Mouse (Mus musculus) limb, embryonic 10.5 days (tissue): ENCODE data around the gene Serpina3n. TPM values are rescaled to one million over a fixed set of nuclear protein-coding genes. Genes with fewer than 3 reads are reported as not detected.
"Not testable (repeated sequence)": the region's sequence is repeated elsewhere in the genome, so short reads cannot be mapped to it uniquely, and the experiment has no call there.

Experiments used
- DNase-seq: peaks from one replicate; pipeline ENCODE4 v3.0.0-alpha.2; 2017; ENCODE audit warnings: low spot score
- H3K27ac ChIP-seq: fragments of 300-500 bp; sonication (generic); 2 replicates; pipeline ENCODE4 v1.5.1; 2016; ENCODE audit warnings: mild to moderate bottlenecking
- H3K27me3 ChIP-seq: fragments of 300-500 bp; sonication (generic); 2 replicates; pipeline ENCODE4 v1.6.1; 2016; ENCODE audit warnings: low read depth, mild to moderate bottlenecking; ENCODE audit not compliant: poor library complexity, severe bottlenecking
- H3K36me3 ChIP-seq: fragments of 300-500 bp; sonication (generic); 2 replicates; pipeline ENCODE4 v1.6.1; 2016; ENCODE audit warnings: mild to moderate bottlenecking, moderate library complexity
- H3K4me1 ChIP-seq: fragments of 300-500 bp; sonication (generic); 2 replicates; pipeline ENCODE4 v1.6.1; 2016
- H3K4me3 ChIP-seq: fragments of 300-500 bp; sonication (generic); 2 replicates; pipeline ENCODE4 v1.5.1; 2016; ENCODE audit warnings: mild to moderate bottlenecking, moderate library complexity
- H3K9me3 ChIP-seq: fragments of 300-500 bp; sonication (generic); replicated peaks from 2 replicates; pipeline ENCODE4 v1.6.1; 2016; ENCODE audit warnings: mild to moderate bottlenecking
- WGBS: fragments of 180-500 bp; shearing (Covaris S2); methylation state at CpG from one replicate; pipeline ENCODE4 v1.1.7; 2016; 5-methylcytosine and 5-hydroxymethylcytosine counted together
- polyA plus RNA-seq: library from polyadenylated mRNA; unstranded; fragments of >200 nt; fragmentation: Nextera tagmentation; extraction: Ambion mirVana; gene quantifications from 2 replicates; pipeline ENCODE4 v1.2.1, GENCODE M21; 2016

Serpina3n gene
- polyA plus RNA-seq, 1 experiment from 2014 or later, result not detected

DNA sequence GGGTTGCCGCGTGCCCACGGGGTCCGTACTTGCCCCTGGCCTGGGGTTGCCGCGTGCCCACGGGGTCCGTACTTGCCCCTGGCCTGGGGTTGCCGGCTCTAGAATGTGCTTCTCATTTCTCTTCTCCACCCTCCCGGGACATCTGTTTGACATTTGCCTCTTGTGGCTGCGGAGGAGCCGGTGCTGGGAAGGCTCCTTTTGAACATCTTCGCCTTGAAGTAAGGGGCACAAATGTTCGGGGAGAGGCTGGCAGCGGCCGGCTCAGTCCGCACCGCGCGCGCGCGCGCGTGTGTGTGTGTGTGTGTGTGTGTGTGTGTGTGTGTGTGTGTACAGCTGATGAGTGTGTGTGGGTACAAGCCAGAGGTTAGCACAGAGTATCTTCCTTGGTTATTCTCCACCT, 40.5 kb downstream of the Serpina3n start:
- Histone ChIP-seq H3K27me3 (peaks cover 39% of the 10 kb centered on the region), H3K4me1 (peaks cover 29% of the 10 kb centered on the region), H3K27ac (0 out of 2 replicates have a peak overlapping the region, but pooled peaks have one; percentile 8)
- DNase-seq, result peak; percentile 53
- not testable (repeated sequence) for H3K9me3 ChIP-seq, H3K4me3 ChIP-seq, H3K36me3 ChIP-seq
- WGBS, result 57% methylated on average over 25 of the region's 25 CpGs

DNA sequence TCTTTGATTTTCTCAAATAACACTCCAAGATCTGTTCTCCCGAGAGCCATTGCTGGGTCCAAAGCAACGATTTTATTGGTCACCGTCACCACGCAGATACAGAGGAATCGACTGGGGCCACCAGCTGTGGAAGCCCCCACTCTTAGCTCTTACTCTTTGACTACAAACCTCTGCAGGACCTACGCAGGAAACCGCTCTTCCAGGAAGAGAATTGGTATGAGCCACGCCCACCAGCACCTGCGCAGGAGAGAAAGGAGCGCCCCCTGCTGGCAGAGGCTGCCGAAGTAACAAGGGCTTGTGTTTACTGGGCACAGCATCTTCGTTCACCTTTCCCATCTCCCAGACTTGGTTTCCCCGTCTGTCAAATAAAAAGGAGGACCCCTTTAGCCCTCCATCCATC, 41.6 kb downstream of the Serpina3n start:
- peaks cover 38% of the 10 kb centered on the region for H3K27me3 ChIP-seq

DNA sequence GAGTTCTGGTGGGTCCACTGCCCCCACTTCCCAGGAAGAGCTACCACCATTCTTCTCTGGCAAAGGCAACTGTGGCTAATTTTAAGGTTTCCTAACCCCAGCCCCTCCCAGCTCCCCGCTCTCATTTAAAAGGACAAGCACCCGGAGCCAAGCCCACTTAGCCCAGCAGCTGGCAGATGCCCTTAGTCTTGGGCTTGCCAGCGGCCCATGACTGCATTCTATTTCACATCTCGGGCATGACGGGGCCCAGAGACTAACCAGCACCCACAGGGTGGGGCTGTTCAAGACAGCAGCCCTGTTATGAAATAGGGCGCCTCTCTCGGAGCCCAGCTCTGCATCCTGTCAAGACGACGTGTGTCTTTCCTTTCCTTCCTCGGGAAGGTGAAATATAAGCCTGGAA, 43.7 kb downstream of the Serpina3n start:
- H3K27me3 ChIP-seq, result peaks cover 37% of the 10 kb centered on the region
- DNase-seq, result no peak
- no peaks in the 10 kb centered on the region for H3K9me3 ChIP-seq
- H3K4me3 ChIP-seq, result no peak overlapping the region
- WGBS, result 77% methylated on average over 10 of the region's 10 CpGs
- H3K27ac ChIP-seq, result no peak overlapping the region
- H3K4me1 ChIP-seq, result peaks cover 41% of the 10 kb centered on the region
- no peaks in the 10 kb centered on the region for H3K36me3 ChIP-seq

More for the DNA sequence above, 41.6 kb downstream of the Serpina3n start:
- Histone ChIP-seq H3K36me3 (no peaks in the 10 kb centered on the region), H3K9me3 (no peaks in the 10 kb centered on the region), H3K27ac (no peak overlapping the region), H3K4me3 (no peak overlapping the region), H3K4me1 (peaks cover 38% of the 10 kb centered on the region)
- WGBS, result 31% methylated on average over 13 of the region's 13 CpGs
- DNase-seq, result peak; percentile 82

DNA sequence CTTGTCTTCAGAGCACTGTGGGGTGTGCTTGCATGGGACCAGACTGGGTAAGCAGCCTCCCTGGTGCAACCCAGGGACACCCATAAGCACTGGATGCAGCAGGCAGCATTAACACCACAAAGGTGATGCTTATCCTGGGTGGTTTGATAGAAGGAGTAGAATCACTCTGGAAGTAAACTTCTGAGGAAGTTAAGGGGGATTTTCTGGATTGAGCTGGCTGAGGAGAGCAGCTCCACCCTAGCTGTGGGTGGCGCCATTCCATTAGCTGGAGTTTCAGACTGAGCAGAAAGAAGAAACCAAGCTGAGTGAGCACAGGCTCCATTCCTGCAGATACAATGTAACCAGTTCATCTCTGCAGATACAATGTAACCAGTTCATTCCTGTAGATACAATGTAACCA, 46.5 kb downstream of the Serpina3n start:
- Histone ChIP-seq H3K4me3 (no peak overlapping the region), H3K27me3 (peaks cover 18% of the 10 kb centered on the region), H3K27ac (peak overlapping the region; percentile 47; the same call in 1 of the 2 replicates), H3K9me3 (no peaks in the 10 kb centered on the region), H3K36me3 (no peaks in the 10 kb centered on the region), H3K4me1 (peaks cover 22% of the 10 kb centered on the region)
- WGBS, result 67% methylated on average over 1 of the region's 1 CpGs
- no peak for DNase-seq

DNA sequence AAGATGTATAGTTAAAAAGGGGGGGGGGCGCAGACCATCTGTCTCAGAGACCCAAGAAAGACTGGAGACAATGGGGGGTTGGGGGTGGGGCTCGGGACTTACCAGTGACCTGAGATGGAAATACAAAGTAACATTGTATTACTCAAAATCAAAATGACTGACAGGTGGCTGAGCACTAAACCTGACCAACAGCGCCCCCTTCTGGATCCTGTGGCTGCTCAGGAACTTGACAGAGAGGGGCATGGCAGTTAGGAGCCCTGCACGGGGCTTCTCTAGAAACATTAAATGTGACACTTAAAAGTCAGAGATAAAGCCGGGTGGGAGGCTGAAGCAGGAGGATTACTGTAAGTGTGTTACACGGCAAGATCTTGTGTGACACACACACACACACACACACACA, 52.8 kb downstream of the Serpina3n start:
- Histone ChIP-seq H3K9me3 (no peaks in the 10 kb centered on the region), H3K27ac (no peak overlapping the region), H3K27me3 (peaks cover 14% of the 10 kb centered on the region; the same call in 1 of the 2 replicates), H3K4me1 (peaks cover 24% of the 10 kb centered on the region), H3K4me3 (no peak overlapping the region), H3K36me3 (no peaks in the 10 kb centered on the region)
- no peak for DNase-seq
- WGBS, result 65% methylated on average over 6 of the region's 6 CpGs

DNA sequence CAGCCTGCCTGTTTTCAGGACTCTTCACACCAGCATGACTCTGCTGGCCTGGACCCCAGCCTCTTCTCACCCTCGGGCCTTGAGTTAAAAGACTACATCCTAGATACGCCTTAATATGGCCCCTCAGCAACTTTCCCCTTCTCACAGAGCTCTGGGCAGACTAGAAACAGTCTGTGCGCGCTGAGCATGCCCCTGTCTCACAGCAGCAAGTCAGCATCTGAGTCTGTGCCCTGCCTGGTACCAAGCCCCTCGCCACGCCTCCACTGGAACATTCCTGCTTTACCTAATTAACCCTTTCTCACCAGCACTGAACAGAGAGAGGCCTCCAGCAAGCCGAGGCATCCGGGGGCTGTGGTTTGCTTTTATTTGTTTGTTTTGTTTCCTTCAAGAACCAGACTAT, 54.8 kb downstream of the Serpina3n start:
- Histone ChIP-seq H3K4me1 (peaks cover 35% of the 10 kb centered on the region), H3K4me3 (no peak overlapping the region), H3K27ac (peak overlapping the region; percentile 71), H3K36me3 (0 out of 2 replicates have a peak, but pooled peaks cover 10% of the 10 kb centered on the region), H3K27me3 (peaks cover 28% of the 10 kb centered on the region; the same call in 1 of the 2 replicates), H3K9me3 (no peaks in the 10 kb centered on the region)
- WGBS, result 13% methylated on average over 8 of the region's 8 CpGs
- peak; percentile 58 for DNase-seq

Other genes starting within 250 kb of the Serpina3n start
- gene Serpina3f, start 192.2 kb upstream of the Serpina3n start, polyA plus RNA-seq, result not detected in 2 replicates
- gene Serpina3g, start 170.5 kb upstream of the Serpina3n start, polyA plus RNA-seq, result 0.13 TPM in 1 of 2 replicates, not detected in the other
- gene Serpina3i, start 143.6 kb upstream of the Serpina3n start, polyA plus RNA-seq, result 0.14 and 0.39 TPM in 2 replicates
- gene Serpina3j, start 92.2 kb upstream of the Serpina3n start, polyA plus RNA-seq, result not detected in 2 replicates
- not detected in 2 replicates for gene Serpina3k, start 68.2 kb upstream of the Serpina3n start, polyA plus RNA-seq
- not detected in 2 replicates for gene Serpina3m, start 68.2 kb upstream of the Serpina3n start, polyA plus RNA-seq
- 20.1 and 34.2 TPM in 2 replicates for gene Gsc, start 66.6 kb downstream of the Serpina3n start, polyA plus RNA-seq